Mouse (Mus musculus) bone marrow macrophage, adult 2 months (primary cell): ENCODE measurements at regions not wholly inside any gene's neighbourhood (a gene's known extent, or its start where the extent isn't known, plus 50 kb on each side); places are given as distances from the start of the nearest gene placed in this dataset.
"Not testable (repeated sequence)": the region's sequence is repeated elsewhere in the genome, so short reads cannot be mapped to it uniquely, and the experiment has no call there.

Experiments used
- H3K27ac ChIP-seq: 2 replicates; pipeline ENCODE4 v1.5.1; 2012; ENCODE audit warnings: low read depth, low read length; ENCODE audit not compliant: insufficient read depth
- H3K4me1 ChIP-seq: 2 replicates; pipeline ENCODE4 v1.6.1; 2012; ENCODE audit warnings: low read length; ENCODE audit not compliant: control insufficient read depth, insufficient read depth
- H3K4me3 ChIP-seq: 2 replicates; pipeline ENCODE4 v1.5.1; 2012; ENCODE audit warnings: mild to moderate bottlenecking, low read length, moderate library complexity; ENCODE audit not compliant: insufficient read depth
- CTCF ChIP-seq: IDR thresholded peaks from 2 replicates; pipeline ENCODE4 v1.5.1; 2012; ENCODE audit warnings: low read depth, mild to moderate bottlenecking, low read length, moderate library complexity
- POLR2A ChIP-seq: IDR thresholded peaks from 2 replicates; pipeline ENCODE4 v1.6.1; 2012; ENCODE audit warnings: mild to moderate bottlenecking, low read depth, low read length, borderline replicate concordance

DNA sequence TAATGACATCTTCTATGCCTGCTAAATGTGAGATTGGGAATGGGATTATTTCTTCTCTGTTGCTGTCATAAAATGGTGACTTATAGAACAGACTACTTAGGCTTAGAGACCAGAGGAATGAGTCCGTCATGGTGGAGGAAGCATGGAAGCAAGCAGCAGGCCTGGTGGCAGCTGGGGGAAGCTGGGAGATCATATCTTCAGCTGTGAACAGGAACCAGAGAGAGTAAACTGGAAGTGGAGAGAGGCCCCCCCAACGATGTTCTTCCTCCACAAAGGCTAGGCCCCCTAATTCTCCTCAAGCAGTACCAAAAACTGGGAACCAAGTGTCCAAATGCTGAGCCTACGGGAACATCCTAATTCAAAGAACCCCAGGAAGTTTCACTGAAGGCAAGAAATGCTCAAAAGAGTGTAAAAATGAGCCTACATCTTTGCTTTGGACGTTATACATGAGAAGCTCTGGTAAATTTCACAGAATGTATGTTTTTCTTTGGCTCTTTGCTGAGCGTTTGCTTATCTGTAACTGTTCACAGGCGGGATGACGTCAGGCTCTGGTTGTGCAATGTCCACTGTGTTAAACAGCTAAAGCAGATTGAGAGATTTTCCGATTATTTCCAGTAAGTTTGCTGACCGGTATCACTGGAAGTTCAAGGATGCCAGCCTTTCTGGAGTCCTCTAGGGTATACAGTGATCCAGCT, 102.7 kb upstream of the Slc38a2 start:
- Histone ChIP-seq H3K27ac (no peak overlapping the region), H3K4me1 (peaks cover 27% of the 10 kb centered on the region), H3K4me3 (no peak overlapping the region)
- TF ChIP-seq CTCF: no peak
- no peak for TF ChIP-seq POLR2A

- Histone ChIP-seq H3K4me1 (peaks cover 36% of the 10 kb centered on the region), H3K27ac (no peak overlapping the region), H3K4me3 (no peak overlapping the region)
- no peak for TF ChIP-seq POLR2A
- TF ChIP-seq CTCF: no peak
Observed at GRCm38 (mm10) chr15:96799228-96799627, 99.7 kb upstream of the Slc38a2 start.

GRCm38 (mm10) chr15:96797615-96798270, 98.2 kb upstream of the Slc38a2 start:
- peaks cover 36% of the 10 kb centered on the region for H3K4me1 ChIP-seq
- H3K27ac ChIP-seq: 0 out of 2 replicates have a peak overlapping the region, but pooled peaks have one; percentile 28
- TF ChIP-seq POLR2A: no peak
- TF ChIP-seq CTCF: no peak
- no peak overlapping the region for H3K4me3 ChIP-seq

DNA sequence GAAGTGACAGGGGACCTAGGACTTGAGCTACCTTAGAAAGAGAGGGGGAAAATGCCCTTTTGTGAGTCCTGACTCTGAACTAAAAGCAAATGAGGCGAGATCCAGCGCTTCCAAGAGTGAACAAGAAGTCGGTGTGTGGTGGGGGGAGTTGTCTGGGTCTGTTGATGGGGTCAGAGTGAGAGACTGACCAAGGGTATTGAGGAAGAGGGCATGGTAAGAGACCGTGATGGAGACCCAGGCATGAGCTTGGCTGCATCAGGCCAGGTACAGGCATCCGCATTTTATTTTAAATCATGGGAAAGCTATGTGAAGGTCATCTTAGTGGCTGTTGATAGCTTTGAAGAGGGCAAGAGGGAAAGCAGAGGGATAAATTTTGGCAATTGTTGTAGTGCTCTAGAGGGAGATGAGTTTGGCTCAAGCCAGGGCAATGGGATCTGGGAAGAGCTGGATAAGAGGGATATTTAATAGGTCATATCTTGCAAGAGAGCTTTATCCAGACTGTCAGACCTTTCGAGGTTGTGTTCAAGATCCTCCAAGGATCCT, 94.7 kb upstream of the Slc38a2 start:
- Histone ChIP-seq H3K27ac (no peak overlapping the region), H3K4me3 (no peak overlapping the region), H3K4me1 (peaks cover 23% of the 10 kb centered on the region)
- TF ChIP-seq CTCF (no peak), POLR2A (no peak)

DNA sequence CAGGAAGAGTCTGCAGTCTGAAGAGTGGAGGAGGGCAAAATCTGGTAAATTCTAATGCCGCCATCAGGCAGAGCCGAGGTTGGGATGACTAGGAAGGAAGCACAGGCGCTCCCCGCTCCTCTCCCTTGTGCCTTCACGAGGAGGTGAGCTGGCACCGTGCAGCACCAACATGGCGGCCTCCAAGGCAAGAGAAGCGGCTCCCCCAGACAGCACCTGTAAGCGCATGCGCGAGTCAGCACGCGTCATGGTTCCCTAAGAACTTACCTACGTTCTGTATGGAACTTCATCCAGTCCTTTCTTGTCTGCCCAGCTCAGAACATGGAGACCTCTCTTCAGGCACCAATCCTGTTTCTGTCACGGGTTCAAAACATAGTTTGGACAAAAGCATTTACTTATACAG, 93.7 kb upstream of the Slc38a2 start:
- TF ChIP-seq POLR2A: no peak
- TF ChIP-seq CTCF: no peak
- Histone ChIP-seq H3K4me1 (peaks cover 15% of the 10 kb centered on the region), H3K4me3 (no peak overlapping the region), H3K27ac (no peak overlapping the region)

DNA sequence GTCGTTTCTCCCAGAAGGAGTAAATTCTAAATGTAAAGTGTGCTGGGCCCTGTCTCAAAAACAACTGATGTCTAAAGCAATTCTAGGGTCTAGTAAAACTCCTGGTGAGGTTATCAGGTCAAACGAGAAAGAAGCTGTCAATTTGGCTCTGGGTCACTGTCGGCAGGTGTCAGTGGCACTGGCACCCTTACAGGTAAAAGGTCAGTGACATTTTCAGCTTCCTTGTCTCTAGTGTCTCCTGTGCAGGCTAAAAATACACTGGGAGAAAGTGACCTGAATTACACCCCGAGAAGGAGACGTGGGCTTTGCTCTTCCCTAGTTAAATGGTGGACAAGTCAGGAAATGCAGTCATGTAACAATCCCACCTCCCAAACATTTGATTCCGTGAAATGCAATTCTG, 91.8 kb upstream of the Slc38a2 start:
- TF ChIP-seq POLR2A (no peak), CTCF (no peak)
- H3K4me1 ChIP-seq: peaks cover 7% of the 10 kb centered on the region

GRCm38 (mm10) chr15:96787921-96788320, 88.4 kb upstream of the Slc38a2 start:
- not testable (repeated sequence) for H3K27ac ChIP-seq, H3K4me3 ChIP-seq, H3K4me1 ChIP-seq

More for the DNA sequence above, 91.8 kb upstream of the Slc38a2 start:
- Histone ChIP-seq H3K27ac (no peak overlapping the region), H3K4me3 (no peak overlapping the region)

DNA sequence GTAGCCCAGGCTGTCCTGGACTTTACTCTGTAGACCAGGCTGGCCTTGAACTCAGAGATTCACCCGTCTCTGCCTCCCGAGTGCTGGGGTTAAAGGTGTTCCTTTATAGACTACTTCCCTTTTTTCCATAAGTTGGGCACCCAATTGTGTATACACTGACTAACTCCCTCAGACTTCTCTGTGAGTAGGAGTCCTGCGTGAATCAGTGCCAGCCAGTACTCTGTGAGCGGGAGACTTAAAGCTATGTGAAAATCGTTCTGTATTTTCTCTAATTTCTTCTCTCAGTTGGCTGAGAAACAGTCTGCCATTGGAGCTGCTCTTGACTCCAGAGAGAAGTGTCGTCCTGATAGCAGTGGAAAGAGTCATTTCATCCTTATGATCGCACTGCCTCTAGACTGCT, 85.0 kb upstream of the Slc38a2 start:
- H3K27ac ChIP-seq: no peak overlapping the region
- H3K4me3 ChIP-seq: no peak overlapping the region
- TF ChIP-seq POLR2A (no peak), CTCF (no peak)
- H3K4me1 ChIP-seq: no peaks in the 10 kb centered on the region

GRCm38 (mm10) chr15:96781560-96781959, 82.0 kb upstream of the Slc38a2 start:
- no peak overlapping the region for H3K27ac ChIP-seq
- peaks cover 3% of the 10 kb centered on the region; the same call in 1 of the 2 replicates for H3K4me1 ChIP-seq
- H3K4me3 ChIP-seq: no peak overlapping the region
- TF ChIP-seq CTCF (no peak), POLR2A (no peak)

DNA sequence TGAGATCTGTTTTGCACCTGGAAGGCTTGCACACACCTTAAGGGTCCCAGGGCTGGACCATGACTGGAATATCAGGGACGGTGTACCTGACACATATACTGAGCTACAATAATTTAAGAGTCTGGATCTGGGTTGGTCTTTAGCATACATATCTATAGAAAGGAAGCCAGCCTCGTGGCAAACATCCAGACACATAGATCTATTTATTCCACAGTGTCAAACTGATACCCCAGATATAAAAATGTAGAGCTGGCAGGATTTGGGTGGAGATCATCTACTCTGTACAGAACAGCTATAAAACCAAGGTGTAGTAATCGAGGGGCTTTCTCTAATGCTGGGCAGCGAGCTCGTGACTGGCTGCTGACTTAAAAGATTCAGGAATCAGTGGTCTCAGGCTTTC, 81.1 kb upstream of the Slc38a2 start:
- Histone ChIP-seq H3K4me1 (peaks cover 6% of the 10 kb centered on the region; the same call in 1 of the 2 replicates), H3K27ac (no peak overlapping the region), H3K4me3 (no peak overlapping the region)
- TF ChIP-seq CTCF: no peak
- TF ChIP-seq POLR2A: no peak
